Mouse (Mus musculus): ENCODE results near the gene Cntn5.

DNA sequence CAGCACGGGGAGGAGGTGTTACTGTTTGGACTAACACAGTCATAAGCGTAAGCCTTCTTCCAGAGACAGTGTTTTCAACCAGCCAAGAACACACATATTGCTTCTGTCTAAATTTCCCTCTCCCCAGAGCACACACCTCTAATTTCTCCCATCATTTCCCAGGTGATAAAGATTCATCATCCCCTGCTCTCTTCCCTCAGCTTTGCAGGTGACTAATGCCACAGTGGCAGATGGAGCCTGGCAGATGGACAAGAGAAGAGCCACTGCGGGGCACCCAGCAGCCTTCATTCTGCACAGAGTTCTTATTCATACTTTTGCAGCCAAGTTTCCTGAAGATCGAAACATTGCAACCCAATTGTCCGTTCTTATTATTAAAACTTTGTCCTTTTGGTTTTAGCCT is 286.5 kb downstream of the Cntn5 start:
- TF ChIP-seq CTCF (IDR thresholded peaks at IDR 0.05; ENCODE audit: control insufficient read depth, insufficient read depth, insufficient read length) (no peak), USF1 (IDR thresholded peaks at IDR 0.05; ENCODE audit: low read depth) (no peak), MAX (IDR thresholded peaks at IDR 0.05) (no peak)

Data from C2C12 (cell line).